Mouse (Mus musculus) heart, embryonic 14.5 days (tissue): ENCODE results near the gene Wdr91. TPM values are rescaled to one million over a fixed set of nuclear protein-coding genes. Genes with fewer than 3 reads are reported as not detected.

Experiments
- ATAC-seq: fragments of 200-750 bp; cut with Nextera tagmentation; 2 replicates; pipeline ENCODE4 v1.8.0; 2017; ENCODE audit warnings: low read depth, moderate TSS enrichment; ENCODE audit not compliant: insufficient number of reproducible peaks, insufficient read depth, low FRiP score
- H3K27ac ChIP-seq, 2 experiments: fragments of 200-500 bp in 1 of 2; fragments of 300-500 bp in 1 of 2; sonication (generic) in 1 of 2; replicated peaks in 1 of 2; 2 replicates each; pipeline ENCODE4 v1.5.1; 2012 to 2014; ENCODE audit warnings: low read depth in 2 of 2, low read length in 2 of 2, control low read depth in 1 of 2, mild to moderate bottlenecking in 1 of 2, mixed read lengths in 1 of 2; ENCODE audit not compliant: control insufficient read depth in 1 of 2, insufficient read depth in 1 of 2
- H3K27me3 ChIP-seq: fragments of 300-500 bp; sonication (generic); 2 replicates; pipeline ENCODE4 v1.6.1; 2014; ENCODE audit warnings: mild to moderate bottlenecking, low read length, control low read depth; ENCODE audit not compliant: control insufficient read depth, insufficient read depth
- H3K36me3 ChIP-seq: fragments of 300-500 bp; sonication (generic); 2 replicates; pipeline ENCODE4 v1.6.1; 2014; ENCODE audit warnings: mild to moderate bottlenecking, control low read depth, low read length, mixed read lengths; ENCODE audit not compliant: control insufficient read depth, insufficient read depth
- H3K4me1 ChIP-seq, 2 experiments: fragments of 200-500 bp in 1 of 2; fragments of 300-500 bp in 1 of 2; sonication (generic) in 1 of 2; 2 replicates each; pipeline ENCODE4 v1.6.1; 2012 to 2014; ENCODE audit warnings: low read length in 2 of 2, control low read depth in 1 of 2, mixed read lengths in 1 of 2; ENCODE audit not compliant: control insufficient read depth in 2 of 2, insufficient read depth in 2 of 2
- H3K4me2 ChIP-seq: fragments of 300-500 bp; sonication (generic); 2 replicates; pipeline ENCODE4 v1.6.1; 2014; ENCODE audit warnings: mild to moderate bottlenecking, low read length
- H3K4me3 ChIP-seq, 2 experiments: fragments of 200-500 bp in 1 of 2; fragments of 300-500 bp in 1 of 2; sonication (generic) in 1 of 2; 2 replicates each; pipeline ENCODE4 v1.5.1; 2012 to 2014; ENCODE audit warnings: low read length in 2 of 2, mild to moderate bottlenecking in 2 of 2, control low read depth in 1 of 2, low read depth in 1 of 2, moderate library complexity in 1 of 2; ENCODE audit not compliant: control insufficient read depth in 1 of 2, insufficient read depth in 1 of 2
- H3K9ac ChIP-seq: fragments of 300-500 bp; sonication (generic); 2 replicates; pipeline ENCODE4 v1.6.1; 2014; ENCODE audit warnings: mild to moderate bottlenecking, low read length
- H3K9me3 ChIP-seq: fragments of 300-500 bp; sonication (generic); 2 replicates; pipeline ENCODE4 v1.6.1; 2016; ENCODE audit warnings: low read length, control low read depth; ENCODE audit not compliant: control insufficient read depth
- WGBS: fragments of 180-500 bp; shearing (Covaris S2); extraction: QIAGEN DNeasy Blood & Tissue Kit; methylation state at CpG from one replicate; pipeline ENCODE4 v1.1.7; 2014; 5-methylcytosine and 5-hydroxymethylcytosine counted together
- polyA plus RNA-seq: library from polyadenylated mRNA; unstranded; fragments of >200 nt; fragmentation: Nextera tagmentation; extraction: Ambion mirVana; gene quantifications from 2 replicates; pipeline ENCODE4 v1.2.1, GENCODE M21; 2014

Wdr91 gene
- polyA plus RNA-seq, 1 experiment from 2014 or later, result 9.7 TPM

DNA sequence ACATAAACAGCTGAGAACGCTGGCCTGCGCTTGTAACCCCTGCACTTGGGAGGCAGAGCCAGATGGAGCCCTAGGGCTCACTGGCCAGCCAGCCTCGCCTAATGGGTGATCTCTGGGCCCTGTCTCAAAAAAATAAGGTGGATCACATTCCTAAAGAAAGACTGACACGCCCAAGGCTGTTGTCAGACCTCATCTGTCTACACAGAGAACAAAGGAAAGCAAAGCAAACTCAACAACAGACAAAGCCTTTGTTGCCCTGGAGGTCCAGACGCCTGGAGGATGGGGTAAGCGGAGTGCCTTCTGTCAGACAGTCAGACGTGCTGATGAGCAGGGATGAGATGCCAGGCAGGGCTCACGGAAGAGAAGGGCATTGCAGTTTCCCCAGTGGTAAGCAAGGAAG lies 43.9 kb downstream of the Wdr91 start:
- no peak for ATAC-seq

DNA sequence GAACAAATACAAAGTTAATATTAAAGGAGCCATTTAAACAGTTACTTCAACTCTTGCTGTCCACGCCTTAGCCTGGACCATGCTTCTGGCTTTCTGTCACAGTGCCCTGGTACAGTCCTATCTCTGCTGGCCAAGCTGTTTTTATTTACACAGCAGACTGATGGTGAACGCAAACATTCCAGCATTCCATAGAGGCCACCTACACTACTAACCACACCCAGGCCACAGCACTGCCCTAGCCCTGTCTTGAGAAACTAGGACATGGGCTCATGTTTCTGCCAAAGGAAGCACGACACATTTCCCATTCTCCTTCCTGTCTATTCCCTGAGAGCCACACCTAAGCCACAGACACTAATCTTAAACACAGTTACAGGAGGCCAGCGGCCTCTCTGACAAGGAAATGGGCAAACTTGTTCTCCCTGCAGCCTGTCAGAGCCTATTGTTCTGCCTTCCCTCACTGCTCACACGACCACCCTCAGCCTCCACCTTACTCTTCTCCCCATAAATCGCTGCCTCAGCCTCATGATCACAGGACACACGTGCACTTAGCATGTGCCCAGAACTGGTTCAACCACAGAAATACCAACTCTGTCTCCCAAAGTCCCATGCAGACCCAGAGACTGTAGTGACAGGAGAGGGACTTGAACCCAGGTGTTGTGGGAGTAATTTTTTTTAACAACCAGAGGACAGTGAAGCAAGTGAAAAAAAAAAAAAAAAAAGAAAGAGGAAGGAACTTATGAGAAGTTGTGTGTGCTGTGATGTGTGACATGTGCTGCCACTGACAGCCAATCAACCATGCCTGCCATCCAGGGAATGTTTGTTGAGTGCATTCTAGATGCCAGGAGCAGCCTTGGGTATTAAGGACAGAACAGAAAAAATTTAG lies 44.7 kb downstream of the Wdr91 start:
- peak overlapping the region; percentile 59 to 60 for H3K27ac ChIP-seq
- no peaks in the 10 kb centered on the region for H3K27me3 ChIP-seq
- peaks cover 31 to 35% of the 10 kb centered on the region in 2 experiments for H3K4me1 ChIP-seq
- 47% methylated on average over 7 of the region's 7 CpGs for WGBS
- no peak overlapping the region for H3K4me2 ChIP-seq
- H3K9ac ChIP-seq, result no peak overlapping the region
- peak; percentile 68 for ATAC-seq
- no peaks in the 10 kb centered on the region for H3K9me3 ChIP-seq
- no peaks in the 10 kb centered on the region for H3K36me3 ChIP-seq
- H3K4me3 ChIP-seq, result no peak overlapping the region

More for the DNA sequence above, 43.9 kb downstream of the Wdr91 start:
- Histone ChIP-seq H3K4me1 (peaks cover 31 to 35% of the 10 kb centered on the region in 2 experiments), H3K27ac (peak overlapping the region in 1 of 2 experiments; percentile 59; a peak in 1 of 4 replicates), H3K27me3 (no peaks in the 10 kb centered on the region), H3K9ac (0 out of 2 replicates have a peak overlapping the region, but pooled peaks have one; percentile 23), H3K4me3 (no peak overlapping the region), H3K9me3 (no peaks in the 10 kb centered on the region), H3K4me2 (no peak overlapping the region), H3K36me3 (no peaks in the 10 kb centered on the region)
- WGBS, result 69% methylated on average over 8 of the region's 8 CpGs

DNA sequence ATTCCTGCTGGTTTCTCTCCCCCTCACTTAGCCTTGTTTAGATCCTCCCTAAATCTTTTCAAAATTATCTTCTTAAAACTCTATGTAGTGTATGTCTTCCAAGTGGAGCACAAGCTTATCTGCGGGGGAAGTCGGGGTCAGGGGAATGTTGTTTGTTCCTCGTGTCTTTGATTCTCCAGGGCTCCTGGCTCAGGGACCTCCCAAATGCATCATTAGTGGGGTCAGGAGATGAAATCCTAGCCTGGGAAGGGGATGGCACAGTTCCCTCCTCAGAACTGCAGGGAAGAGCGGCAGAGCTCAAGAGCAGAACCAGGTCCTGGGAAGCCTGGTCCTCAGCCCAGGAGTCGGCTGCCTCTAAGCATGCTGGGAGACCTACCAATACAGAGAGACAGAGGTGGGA lies 45.5 kb downstream of the Wdr91 start:
- ATAC-seq, result no peak
- no peak overlapping the region for H3K4me2 ChIP-seq
- H3K4me1 ChIP-seq, result peaks cover 31 to 32% of the 10 kb centered on the region in 2 experiments

DNA sequence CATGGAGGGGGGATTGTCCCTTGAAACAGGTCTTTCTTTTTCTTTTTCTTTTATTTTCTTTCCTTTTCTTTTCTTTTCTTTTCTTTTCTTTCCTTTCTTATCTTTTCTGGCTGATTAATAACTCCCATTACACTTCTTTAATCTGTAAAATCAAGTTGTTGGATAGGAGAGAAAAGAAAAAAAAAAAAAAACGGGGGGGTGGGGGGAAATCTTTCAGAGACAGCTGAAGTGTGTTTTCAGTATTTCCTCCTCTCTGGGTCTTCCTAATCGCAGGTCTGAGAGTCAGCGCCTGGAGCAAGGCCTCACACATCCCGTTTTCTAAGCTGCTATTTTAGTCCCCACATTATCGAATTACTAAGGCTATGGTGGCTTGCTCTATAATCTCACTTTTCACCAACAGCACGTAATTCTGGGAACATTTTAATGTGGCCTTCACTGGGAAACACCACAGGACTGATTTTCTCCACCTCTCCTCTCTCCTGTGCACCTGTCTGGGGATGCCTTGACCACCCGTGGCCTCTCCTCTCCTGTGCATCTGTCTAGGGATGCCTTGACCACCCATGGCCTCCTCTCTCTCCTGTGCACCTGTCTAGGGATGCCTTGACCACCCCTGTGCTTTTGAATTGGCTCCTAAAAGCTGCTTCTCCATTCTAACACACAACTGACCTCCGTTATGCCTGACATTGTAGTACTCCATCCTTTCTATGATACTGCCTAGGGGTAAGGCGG lies 46.7 kb downstream of the Wdr91 start:
- no peak for ATAC-seq
- Histone ChIP-seq H3K4me3 (no peak overlapping the region), H3K4me2 (peak overlapping the region; percentile 61; the same call in 1 of the 2 replicates), H3K36me3 (no peaks in the 10 kb centered on the region), H3K27me3 (no peaks in the 10 kb centered on the region), H3K9me3 (no peaks in the 10 kb centered on the region), H3K4me1 (peaks cover 19 to 22% of the 10 kb centered on the region in 2 experiments), H3K9ac (peak overlapping the region; percentile 56; the same call in 1 of the 2 replicates), H3K27ac (0 out of 4 replicates have a peak overlapping the region, but pooled peaks of 1 of the 2 experiments have one; percentile 5)
- 42% methylated on average over 9 of the region's 9 CpGs for WGBS

More for the DNA sequence above, 45.5 kb downstream of the Wdr91 start:
- Histone ChIP-seq H3K9ac (no peak overlapping the region), H3K9me3 (no peaks in the 10 kb centered on the region), H3K27me3 (no peaks in the 10 kb centered on the region), H3K36me3 (no peaks in the 10 kb centered on the region), H3K27ac (peak overlapping the region; percentile 52 to 59), H3K4me3 (no peak overlapping the region)
- WGBS, result 49% methylated on average over 5 of the region's 5 CpGs

DNA sequence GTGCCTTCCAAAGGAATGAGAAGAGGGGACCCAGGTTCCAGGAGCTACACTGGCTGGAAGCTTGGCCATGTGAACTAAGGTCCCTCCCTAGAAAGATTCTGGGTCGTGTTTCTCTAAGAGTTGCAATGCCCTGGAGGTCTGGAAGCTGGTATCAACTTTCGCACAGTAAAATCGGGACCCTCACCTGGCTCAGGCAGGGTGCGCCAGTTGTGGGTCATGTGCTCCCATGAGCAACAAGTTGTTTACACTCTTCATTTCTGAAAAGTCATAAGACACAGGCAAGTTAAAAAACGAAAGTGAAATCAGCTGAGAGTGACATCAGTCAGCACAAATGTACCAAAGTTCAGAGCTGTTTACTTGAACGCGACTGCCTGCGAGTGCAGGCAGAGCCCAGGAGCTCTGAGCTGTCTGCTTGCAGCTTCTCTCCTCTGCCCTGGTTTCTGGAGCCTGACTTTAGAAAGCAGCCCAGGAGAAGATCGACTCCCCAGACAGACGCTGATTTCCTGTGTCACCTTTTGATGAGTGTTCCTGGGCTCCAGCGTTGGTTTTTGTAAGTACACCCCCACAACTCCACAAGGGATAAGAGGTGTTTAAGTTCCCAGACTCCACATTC lies 47.8 kb downstream of the Wdr91 start, which contains the start of gene Tmem140:
Tmem140 (plus strand) TSS at position 356 of the 613 bp plus-strand sequence.
- no peak for ATAC-seq
- peak within 1 kb of the TSS; percentile 56 for H3K9ac ChIP-seq
- H3K9me3 ChIP-seq, result no peaks in the 10 kb centered on the region
- peak within 1 kb of the TSS in 1 of 2 experiments; percentile 5; a peak in 1 of 4 replicates for H3K27ac ChIP-seq
- no peaks in the 10 kb centered on the region for H3K27me3 ChIP-seq
- peaks cover 16 to 19% of the 10 kb centered on the region in 2 experiments for H3K4me1 ChIP-seq
- H3K36me3 ChIP-seq, result no peaks in the 10 kb centered on the region
- WGBS, result 30% methylated on average over 11 of the region's 11 CpGs
- peak within 1 kb of the TSS; percentile 61 for H3K4me2 ChIP-seq
- peak within 1 kb of the TSS in 1 of 2 experiments; percentile 25; a peak in 3 of 4 replicates for H3K4me3 ChIP-seq

DNA sequence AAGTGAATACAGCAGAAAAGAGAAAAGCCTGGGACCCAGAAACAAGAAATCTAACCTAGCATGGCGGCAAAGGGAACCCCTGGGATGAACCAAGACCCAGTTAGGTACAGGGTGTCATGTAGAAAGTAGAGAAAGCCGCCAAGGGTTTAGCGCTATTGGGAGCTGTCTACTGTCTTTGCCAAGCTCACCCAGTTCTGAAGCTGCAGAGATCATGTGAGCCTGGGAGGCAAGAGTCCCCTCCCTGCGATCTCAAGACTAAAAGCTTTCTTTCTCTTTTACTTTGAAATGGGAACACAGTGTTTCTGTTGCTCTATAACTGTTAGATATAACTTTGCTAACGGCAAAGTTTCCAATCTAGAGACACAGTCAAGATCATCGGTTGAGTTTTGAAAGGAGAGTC lies 48.3 kb downstream of the Wdr91 start:
- H3K27me3 ChIP-seq, result no peaks in the 10 kb centered on the region
- no peak overlapping the region; a peak in 1 of 4 replicates for H3K27ac ChIP-seq
- H3K4me2 ChIP-seq, result peak overlapping the region; percentile 61
- H3K4me3 ChIP-seq, result no peak overlapping the region
- H3K9ac ChIP-seq, result no peak overlapping the region
- no peaks in the 10 kb centered on the region for H3K36me3 ChIP-seq
- no peak for ATAC-seq
- peaks cover 16 to 19% of the 10 kb centered on the region in 2 experiments for H3K4me1 ChIP-seq
- H3K9me3 ChIP-seq, result no peaks in the 10 kb centered on the region
- WGBS, result 88% methylated on average over 6 of the region's 6 CpGs

DNA sequence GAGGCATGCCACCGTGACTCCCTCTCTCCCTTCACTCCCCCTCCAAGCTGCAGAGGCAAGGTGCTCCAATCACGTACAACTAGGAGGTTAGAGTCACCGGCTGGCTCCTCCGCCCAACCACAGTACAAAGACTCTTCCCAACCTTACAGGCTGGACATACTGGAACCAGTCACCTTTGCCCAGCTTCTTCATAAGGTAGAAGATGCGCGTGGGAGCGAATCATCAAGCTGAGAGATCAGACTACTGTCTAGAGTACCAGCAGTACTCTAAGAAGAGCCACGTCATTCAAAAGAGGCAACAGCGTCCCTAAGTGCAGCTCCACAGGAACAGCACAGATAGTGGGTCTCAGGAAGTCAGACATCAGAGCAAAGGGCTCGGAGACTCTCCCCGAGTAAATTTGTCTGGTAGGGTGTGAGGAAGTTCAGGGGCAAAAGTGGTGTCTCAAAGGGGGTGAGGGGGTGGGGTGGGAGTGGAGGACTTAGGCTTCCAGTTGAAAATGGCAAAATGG lies 49.1 kb downstream of the Wdr91 start:
- H3K27me3 ChIP-seq, result no peaks in the 10 kb centered on the region
- peaks cover 16 to 18% of the 10 kb centered on the region in 2 experiments for H3K4me1 ChIP-seq
- no peak for ATAC-seq
- no peak overlapping the region for H3K27ac ChIP-seq
- 78% methylated on average over 11 of the region's 11 CpGs for WGBS
- no peak overlapping the region for H3K9ac ChIP-seq
- H3K4me2 ChIP-seq, result no peak overlapping the region
- no peaks in the 10 kb centered on the region for H3K9me3 ChIP-seq
- no peak overlapping the region for H3K4me3 ChIP-seq
- no peaks in the 10 kb centered on the region for H3K36me3 ChIP-seq
